Mouse (Mus musculus) ovary, postnatal 36 days (tissue): Measurements from ENCODE around the gene Coq4.

Experiments
- DNase-seq: peaks from one replicate; pipeline ENCODE4 v3.0.0; 2022; ENCODE audit warnings: low spot score, mixed read lengths

Gene Coq4

DNA sequence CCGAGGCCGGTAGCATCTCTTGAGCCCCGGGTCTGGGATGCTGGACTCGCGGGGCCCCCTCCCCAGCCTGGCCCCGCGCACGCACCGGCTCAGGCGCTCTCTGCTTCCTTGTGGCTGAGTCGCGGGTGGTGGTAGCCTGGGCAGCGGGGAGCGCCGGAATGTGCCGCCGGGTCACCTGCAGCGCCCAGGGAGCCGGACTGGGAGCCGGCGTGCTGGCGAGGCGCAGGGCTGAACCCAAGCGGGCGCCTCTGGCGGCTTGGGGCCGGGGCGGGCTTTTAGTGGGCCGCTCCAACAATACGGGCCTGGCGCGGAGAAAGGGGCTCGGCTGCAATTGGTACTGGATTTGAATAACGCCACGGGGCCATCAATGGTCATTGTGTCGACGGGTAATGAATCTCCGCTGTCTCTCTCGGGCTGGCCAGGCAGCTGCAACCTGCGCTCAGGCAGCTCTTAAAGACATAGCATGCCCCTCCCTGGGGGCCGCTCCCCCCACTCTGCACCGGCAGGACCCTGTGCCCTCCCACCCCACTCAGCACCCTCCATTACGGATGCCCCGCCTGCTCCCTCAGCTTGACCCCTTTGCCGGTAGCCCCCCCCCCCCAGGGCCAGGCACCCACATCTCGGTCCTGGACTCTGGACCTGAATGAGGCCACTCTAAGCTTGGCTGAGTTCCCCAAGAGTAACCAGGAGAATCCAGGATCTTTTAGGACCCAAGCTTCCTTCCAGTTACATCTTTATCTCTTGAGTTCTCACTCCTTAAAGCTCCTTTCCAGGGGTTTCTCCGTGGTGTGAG lies 59.0 kb downstream of the Coq4 start:
- no peak for DNase-seq

- no peak for DNase-seq
Measured at GRCm38 (mm10) chr2:29846911-29847310, 59.6 kb downstream of the Coq4 start.
